Mouse (Mus musculus) midbrain, embryonic 11.5 days (tissue): ENCODE measurements around the gene Ankrd36. TPM values are rescaled to one million over a fixed set of nuclear protein-coding genes. Genes with fewer than 3 reads are reported as not detected.

Experiments
- ATAC-seq: fragments of 200-750 bp; cut with Nextera tagmentation; 2 replicates; pipeline ENCODE4 v1.8.0; 2017; ENCODE audit warnings: moderate TSS enrichment, moderate library complexity; ENCODE audit not compliant: low FRiP score
- DNase-seq: peaks from one replicate; pipeline ENCODE4 v3.0.0; 2015; ENCODE audit warnings: low spot score; ENCODE audit errors: missing footprints
- H3K27ac ChIP-seq: fragments of 300-500 bp; sonication (generic); 2 replicates; pipeline ENCODE4 v1.5.1; 2014; ENCODE audit warnings: low read depth, low read length
- H3K27me3 ChIP-seq: fragments of 300-500 bp; sonication (generic); 2 replicates; pipeline ENCODE4 v1.6.1; 2014; ENCODE audit warnings: mild to moderate bottlenecking, low read length, moderate library complexity, mixed read lengths; ENCODE audit not compliant: control insufficient read depth, insufficient read depth
- H3K36me3 ChIP-seq: fragments of 300-500 bp; sonication (generic); 2 replicates; pipeline ENCODE4 v1.6.1; 2014; ENCODE audit warnings: mild to moderate bottlenecking, low read length, moderate library complexity, mixed read lengths; ENCODE audit not compliant: control insufficient read depth, insufficient read depth
- H3K4me1 ChIP-seq: fragments of 300-500 bp; sonication (generic); 2 replicates; pipeline ENCODE4 v1.6.1; 2014; ENCODE audit warnings: low read length; ENCODE audit not compliant: control insufficient read depth, insufficient read depth
- H3K4me2 ChIP-seq: fragments of 300-500 bp; sonication (generic); 2 replicates; pipeline ENCODE4 v1.6.1; 2014; ENCODE audit warnings: mild to moderate bottlenecking, moderate library complexity
- H3K4me3 ChIP-seq: fragments of 300-500 bp; sonication (generic); 2 replicates; pipeline ENCODE4 v1.5.1; 2014; ENCODE audit warnings: low read depth, low read length
- H3K9ac ChIP-seq: fragments of 300-500 bp; sonication (generic); 2 replicates; pipeline ENCODE4 v1.6.1; 2014; ENCODE audit warnings: low read length
- H3K9me3 ChIP-seq: fragments of 300-500 bp; sonication (generic); 2 replicates; pipeline ENCODE4 v1.6.1; 2016; ENCODE audit warnings: low read length; ENCODE audit not compliant: control insufficient read depth
- WGBS: fragments of 180-500 bp; shearing (Covaris S2); extraction: QIAGEN DNeasy Blood & Tissue Kit; methylation state at CpG from one replicate; pipeline ENCODE4 v1.1.7; 2014; 5-methylcytosine and 5-hydroxymethylcytosine counted together
- polyA plus RNA-seq: library from polyadenylated mRNA; unstranded; fragments of >200 nt; fragmentation: Nextera tagmentation; extraction: Ambion mirVana; gene quantifications from 2 replicates; pipeline ENCODE4 v1.2.1, GENCODE M21; 2014

Ankrd36 gene
- polyA plus RNA-seq, 1 experiment from 2014 or later: not detected

GRCm38 (mm10) chr11:5732401-5732800 is 162.9 kb downstream of the Ankrd36 start:
- Histone ChIP-seq H3K9ac (no peak overlapping the region), H3K4me2 (no peak overlapping the region), H3K9me3 (no peaks in the 10 kb centered on the region), H3K27ac (no peak overlapping the region), H3K27me3 (no peaks in the 10 kb centered on the region), H3K4me1 (no peaks in the 10 kb centered on the region), H3K36me3 (no peaks in the 10 kb centered on the region), H3K4me3 (no peak overlapping the region)
- 68% methylated on average over 5 of the region's 5 CpGs for WGBS
- no peak for ATAC-seq
- DNase-seq: no peak

GRCm38 (mm10) chr11:5734323-5734722 is 164.8 kb downstream of the Ankrd36 start:
- Histone ChIP-seq H3K9me3 (no peaks in the 10 kb centered on the region), H3K4me1 (no peaks in the 10 kb centered on the region), H3K4me3 (no peak overlapping the region), H3K9ac (no peak overlapping the region), H3K27me3 (no peaks in the 10 kb centered on the region), H3K4me2 (no peak overlapping the region), H3K27ac (no peak overlapping the region), H3K36me3 (no peaks in the 10 kb centered on the region)
- ATAC-seq (no peak), DNase-seq (no peak)
- WGBS: 93% methylated on average over 4 of the region's 4 CpGs

GRCm38 (mm10) chr11:5737137-5737536 is 167.7 kb downstream of the Ankrd36 start:
- no peak overlapping the region for H3K4me3 ChIP-seq
- DNase-seq: no peak
- no peak overlapping the region for H3K9ac ChIP-seq
- H3K27ac ChIP-seq: no peak overlapping the region
- no peak for ATAC-seq
- H3K27me3 ChIP-seq: no peaks in the 10 kb centered on the region
- no peaks in the 10 kb centered on the region for H3K36me3 ChIP-seq
- H3K4me2 ChIP-seq: no peak overlapping the region
- H3K4me1 ChIP-seq: peaks cover 7% of the 10 kb centered on the region; the same call in 1 of the 2 replicates
- WGBS: 89% methylated on average over 5 of the region's 5 CpGs
- no peaks in the 10 kb centered on the region for H3K9me3 ChIP-seq

Other genes starting within 250 kb of the Ankrd36 start
- gene Znrf3, start 124.8 kb upstream of the Ankrd36 start, polyA plus RNA-seq: 10.4 and 10.8 TPM in 2 replicates
- gene Xbp1, start 49.0 kb upstream of the Ankrd36 start, polyA plus RNA-seq: 126 and 133 TPM in 2 replicates
- 26.2 and 27.4 TPM in 2 replicates for gene Ccdc117, start 27.5 kb upstream of the Ankrd36 start, polyA plus RNA-seq
- 161 and 164 TPM in 2 replicates for gene Mrps24, start 146.0 kb downstream of the Ankrd36 start, polyA plus RNA-seq
- 9.9 and 11.7 TPM in 2 replicates for gene Urgcp, start 192.7 kb downstream of the Ankrd36 start, polyA plus RNA-seq
- 136 and 144 TPM in 2 replicates for gene Dbnl, start 218.8 kb downstream of the Ankrd36 start, polyA plus RNA-seq
- gene Pgam2, start 234.0 kb downstream of the Ankrd36 start, polyA plus RNA-seq: 4.5 and 4.6 TPM in 2 replicates